Mouse (Mus musculus): ENCODE results near the gene Map3k6. TPM values are rescaled to one million over a fixed set of nuclear protein-coding genes. Genes with fewer than 3 reads are reported as not detected.

Gene Map3k6
- polyA plus RNA-seq, 2 experiments from 2014 or later: 0.42 TPM; not detected in 1

DNA sequence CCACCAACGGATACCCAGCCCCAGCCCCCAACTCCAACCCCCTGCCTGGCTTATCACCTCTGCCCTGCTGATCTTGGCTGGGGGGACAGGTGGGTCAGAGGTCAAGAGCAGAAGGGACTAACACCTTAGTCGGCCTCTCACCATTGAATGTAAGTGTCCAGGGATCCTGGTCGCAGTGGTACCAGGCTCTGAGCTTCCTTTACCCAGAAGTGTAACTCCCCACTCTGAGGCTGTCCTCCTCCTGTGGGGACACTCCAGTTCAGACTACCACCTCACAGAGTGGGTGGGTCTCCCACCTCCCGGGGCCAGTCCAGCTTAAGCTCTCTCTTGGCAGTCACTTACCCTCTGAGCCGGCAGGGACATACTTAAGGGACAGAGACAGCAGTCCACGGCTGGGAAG, 14.8 kb downstream of the Map3k6 start:
- no peak for ATAC-seq

DNA sequence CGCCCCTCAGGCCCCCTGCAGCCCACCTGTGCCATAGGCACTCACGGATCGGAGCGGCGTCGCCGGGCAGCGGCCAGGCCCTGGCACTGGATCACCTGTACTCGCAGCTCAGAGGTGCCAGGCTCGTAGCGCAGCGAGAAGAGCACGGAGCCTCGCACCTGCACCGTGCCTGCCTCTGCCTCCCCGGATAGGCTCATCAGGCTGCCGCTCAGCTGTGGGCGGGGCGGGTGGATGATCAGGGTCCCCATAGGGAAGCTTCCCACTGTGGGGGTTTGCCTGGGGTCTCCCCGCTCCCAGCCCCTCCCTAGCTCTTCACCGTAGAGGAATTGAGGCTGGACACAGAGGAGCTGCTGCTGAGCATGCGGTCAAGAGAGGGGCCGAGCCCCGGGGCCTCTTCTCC, 16.2 kb downstream of the Map3k6 start:
- ATAC-seq: no peak

DNA sequence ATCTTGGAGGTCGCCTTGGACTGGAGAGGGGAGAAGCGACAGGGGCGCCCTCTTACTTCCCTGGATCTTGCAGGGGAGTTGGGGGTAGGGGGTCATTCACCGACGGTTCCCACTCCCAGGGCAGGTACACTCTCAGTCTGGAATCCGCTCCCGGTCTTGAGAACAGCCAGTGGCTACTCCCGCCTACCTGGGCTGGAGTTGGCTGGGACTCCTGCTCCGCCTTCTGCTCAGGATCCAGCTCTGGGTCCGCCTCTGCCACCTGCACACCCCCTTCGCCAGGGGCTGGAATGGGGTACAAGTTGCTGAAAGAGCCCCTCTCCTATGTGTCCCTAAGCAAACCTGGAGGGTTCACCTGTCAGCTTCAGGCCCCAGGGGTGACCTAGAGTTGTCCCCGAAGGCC, 16.6 kb downstream of the Map3k6 start:
- no peak for ATAC-seq

DNA sequence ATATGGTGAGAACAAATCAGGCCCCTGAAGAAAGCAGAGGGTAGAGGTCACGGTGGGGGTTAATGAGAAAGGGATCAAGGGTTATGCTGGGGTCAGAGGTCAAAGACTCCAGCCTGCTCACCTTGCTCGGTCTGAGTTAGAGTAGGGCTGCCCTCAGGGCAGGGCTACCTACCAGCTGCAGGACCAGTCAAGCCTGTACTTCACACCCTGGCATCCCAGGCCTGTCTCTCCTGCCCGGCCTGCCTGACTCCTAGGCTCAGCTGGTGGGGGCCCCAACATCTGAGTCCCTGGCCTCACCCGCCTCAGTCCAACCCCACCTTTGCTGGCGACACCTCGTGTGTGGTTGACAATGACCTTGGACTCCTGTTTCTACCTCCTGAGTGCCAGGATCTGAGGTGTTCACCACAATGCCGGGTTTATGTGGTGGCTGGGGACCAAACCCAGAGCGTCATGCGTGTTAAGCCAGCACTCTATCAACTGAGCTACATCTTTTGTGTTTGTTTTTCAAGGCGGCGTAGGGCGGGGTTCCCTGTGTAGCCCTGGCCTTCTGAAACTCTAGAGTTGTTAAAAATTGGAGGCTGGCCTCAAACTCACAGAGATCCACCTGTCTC, 17.3 kb downstream of the Map3k6 start:
- ATAC-seq: no peak

DNA sequence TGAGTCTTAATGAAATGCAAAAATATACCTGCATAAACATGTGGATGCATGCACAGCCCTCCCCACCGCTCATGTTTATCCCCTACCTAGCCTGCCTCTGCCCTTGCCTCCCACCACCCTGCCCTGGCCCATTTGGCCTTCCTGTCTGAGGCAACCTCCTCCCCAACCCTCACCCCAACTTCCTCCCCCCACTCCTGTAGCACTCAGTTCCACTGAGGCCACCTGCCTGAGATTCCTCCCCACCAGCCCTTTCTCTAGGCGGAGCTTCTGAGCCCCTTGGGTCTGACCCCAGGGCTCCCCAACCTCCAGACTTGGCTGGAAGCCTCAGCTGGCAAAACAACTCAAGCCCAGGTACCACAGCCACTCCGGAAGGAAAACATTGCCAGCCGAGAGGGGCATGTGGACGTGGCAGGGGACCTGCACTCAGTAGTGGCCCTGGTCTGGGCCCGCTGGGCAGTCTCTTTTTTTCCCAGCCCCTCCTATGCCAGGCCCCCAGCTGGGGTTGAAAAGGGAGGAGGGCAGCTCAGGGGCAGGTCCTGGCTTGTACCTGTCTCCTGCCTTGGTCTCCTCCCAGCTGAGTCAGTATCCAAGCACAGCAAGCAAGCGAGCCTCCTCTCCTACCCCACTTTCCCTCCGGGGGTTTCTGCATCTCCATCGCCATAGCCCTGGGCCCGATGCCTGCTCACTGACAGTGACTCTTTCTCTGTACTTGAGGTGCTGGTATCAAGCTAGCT, 21.2 kb downstream of the Map3k6 start:
- ATAC-seq: peak; percentile 71

DNA sequence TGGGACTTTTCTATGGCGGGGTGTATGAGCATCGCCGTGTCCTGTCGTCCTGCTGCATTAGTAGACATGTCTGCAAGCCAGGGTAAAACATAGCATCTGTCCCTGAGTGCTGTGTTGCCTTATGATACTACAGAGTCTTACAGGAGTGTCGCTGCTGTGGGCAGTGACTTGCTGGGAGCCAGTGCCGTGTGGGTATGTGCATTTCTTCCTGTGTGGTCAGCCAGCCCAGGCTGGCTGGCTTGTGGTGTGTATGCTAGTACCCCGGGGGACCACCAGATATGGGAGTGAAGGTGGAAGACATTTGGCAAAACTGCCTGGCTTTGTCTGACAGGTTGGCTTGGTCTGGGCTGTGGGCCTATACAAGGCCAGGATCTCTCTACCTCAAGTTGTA, 21.8 kb downstream of the Map3k6 start:
- ATAC-seq: no peak

DNA sequence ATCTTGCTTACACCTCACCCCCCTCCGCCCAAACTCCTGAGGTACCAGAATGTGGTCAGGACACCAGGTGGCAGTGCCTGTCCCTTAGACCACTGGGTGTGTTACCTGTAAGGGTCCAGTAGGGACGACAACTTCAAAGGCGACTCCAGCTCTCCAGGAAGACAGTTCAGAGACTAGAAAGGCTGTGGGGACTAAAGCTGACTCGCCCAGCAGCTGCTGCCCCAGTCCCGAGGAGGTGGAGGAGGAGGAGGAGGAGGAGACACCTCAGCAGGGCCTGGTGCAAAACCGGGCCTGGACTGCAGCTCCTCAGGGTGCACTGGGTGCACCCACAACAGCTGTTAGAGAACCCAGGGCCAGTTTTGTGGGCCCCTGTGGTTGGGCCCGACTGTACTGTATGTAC, 22.3 kb downstream of the Map3k6 start, which contains the start of gene Sytl1:
Sytl1 (minus strand) TSS at position 232 of the 400 bp plus-strand sequence.
- peak; percentile 58 for ATAC-seq

DNA sequence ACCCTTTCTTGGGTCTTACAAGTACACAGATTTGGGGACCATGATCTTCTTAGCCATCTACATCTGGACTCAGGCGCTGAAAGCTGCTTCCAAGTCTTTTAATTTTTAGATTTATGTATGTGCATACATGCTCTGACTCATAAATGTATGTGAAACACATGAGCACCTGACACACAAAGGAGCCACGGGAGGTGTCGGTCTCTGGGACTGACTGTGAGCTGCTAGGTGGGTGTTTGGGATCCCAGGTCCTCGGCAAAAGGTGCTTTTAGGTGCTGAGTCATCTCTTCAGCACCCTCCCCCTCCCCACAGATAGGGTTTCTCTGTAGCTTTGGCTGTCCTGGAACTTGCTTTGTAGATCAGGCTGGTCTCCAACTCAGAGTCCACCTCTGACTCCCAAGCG, 23.1 kb downstream of the Map3k6 start:
- ATAC-seq: no peak

DNA sequence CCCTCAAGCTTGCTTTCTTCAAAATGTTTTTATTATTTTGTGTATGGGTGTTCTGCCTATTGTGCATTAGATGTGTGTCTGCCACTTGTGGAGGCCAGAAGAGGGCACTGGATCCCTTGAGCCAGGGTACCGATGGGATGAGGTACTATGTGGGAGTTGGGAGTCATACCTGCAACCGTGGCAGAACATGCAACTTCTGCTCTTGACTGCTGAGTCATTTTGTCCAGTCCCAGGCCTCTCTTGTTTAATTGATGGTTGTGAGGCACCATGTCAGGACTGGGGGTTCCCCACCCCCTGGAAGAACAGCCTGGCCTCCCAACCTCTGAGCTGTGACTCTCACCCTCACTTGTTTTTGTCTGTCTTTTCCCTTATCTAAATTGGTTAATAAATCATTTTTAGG, 23.9 kb downstream of the Map3k6 start:
- ATAC-seq: no peak

DNA sequence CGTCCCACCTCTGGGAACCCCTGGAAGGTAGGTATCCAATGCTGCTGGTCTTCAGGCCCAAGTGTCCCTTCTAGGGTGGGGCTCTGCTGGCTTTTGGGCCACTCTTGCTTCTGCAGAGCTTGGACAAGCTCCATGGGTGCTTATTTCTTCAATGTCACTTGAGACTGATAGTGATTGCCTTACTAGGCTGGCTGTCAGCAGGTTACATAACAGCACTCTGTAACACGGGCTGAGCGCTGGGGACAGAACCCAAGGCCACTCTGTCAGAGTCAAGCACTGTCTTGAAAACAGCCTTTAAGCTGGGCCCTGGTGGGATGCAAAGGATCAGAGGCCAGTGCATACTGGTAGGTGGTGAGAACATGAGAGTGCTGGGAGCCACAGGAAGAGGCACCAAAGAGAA, 24.7 kb downstream of the Map3k6 start:
- no peak for ATAC-seq

DNA sequence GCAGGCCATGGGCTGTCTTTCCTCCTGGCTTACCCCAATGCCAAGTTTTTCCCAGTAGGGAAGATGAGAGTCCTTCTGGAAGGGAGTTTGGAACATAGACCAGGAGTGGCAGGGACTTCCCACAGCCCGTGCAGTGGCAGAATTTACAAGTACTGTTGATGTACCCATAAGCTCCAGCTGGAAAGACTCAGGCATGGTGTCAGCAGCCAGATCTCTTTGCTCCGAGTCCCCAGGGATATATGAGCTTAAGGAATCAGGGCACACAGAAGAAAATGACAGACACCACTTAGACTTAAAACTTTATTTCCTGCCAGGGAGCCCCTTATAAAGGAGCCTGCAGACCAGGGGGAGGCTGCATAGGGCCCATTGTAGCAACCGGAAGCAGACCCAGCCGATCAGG, 25.1 kb downstream of the Map3k6 start:
- no peak for ATAC-seq

DNA sequence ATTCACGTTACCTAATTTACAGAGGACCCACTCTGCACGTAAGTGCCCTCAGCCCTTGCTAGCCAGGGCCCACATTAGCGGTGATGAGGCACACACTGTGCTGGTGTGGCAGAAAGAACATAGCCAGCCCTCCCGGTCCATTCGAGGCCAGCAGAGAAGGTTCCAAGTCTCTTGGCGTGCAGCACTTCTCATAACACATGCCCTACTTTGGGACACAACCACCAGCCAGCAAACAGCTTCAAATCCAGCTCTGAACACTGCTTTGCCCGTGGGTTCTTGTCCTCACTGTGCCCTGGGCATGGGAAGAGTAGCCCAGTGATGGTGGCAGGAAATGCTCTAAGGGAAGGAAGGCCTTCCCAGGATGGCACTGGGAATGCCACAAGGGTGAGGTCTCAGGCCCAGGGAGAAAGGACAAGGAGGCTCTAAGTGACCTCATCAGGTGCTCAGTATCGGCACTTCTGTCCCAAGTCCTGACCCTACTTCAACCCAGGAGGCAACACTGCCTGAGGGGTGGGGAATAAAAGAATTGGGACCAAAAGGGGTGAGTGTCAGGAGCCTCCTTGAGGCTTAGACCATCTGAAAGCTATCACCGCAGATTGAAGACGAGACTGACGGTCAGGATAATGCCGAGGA, 25.7 kb downstream of the Map3k6 start:
- no peak for ATAC-seq

DNA sequence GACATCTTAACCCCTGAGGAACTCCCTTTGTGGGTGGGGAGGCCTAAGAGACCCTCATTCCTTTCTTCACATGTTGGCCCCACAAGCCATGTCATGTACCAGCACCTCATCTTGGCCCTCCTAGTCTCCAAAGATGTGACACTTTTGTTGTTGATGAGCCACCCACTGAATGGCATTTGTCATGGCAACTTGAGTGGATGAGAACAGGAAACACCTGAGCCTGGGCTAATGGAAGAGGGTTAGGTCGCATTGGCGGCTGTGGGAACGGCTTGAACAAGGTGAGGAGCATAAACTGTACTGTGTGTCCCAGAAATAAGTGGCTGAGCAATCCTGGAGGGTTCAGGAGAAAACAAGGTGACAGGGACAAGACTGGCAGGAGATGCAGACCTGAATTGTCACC, 28.3 kb downstream of the Map3k6 start:
- ATAC-seq: no peak

DNA sequence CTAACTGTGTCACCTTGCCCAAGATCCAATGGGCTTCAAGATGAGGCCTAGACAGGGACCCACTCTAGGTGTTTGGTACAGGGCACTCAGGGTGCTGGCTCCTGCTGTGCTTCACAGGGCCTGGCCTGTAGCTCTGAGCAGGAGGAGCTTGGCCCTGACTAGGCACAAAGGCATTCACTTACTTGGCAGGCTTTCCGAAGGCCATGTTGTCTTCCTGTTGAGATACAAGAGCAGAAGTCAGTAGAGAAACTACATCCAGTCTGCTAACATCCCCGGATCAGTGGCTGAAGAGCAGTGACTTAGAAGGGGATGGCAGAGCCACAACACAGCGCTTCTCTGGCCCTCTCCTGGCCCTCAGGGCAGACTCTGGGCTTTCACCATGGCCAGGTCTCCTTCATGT, 29.0 kb downstream of the Map3k6 start:
- ATAC-seq: no peak

DNA sequence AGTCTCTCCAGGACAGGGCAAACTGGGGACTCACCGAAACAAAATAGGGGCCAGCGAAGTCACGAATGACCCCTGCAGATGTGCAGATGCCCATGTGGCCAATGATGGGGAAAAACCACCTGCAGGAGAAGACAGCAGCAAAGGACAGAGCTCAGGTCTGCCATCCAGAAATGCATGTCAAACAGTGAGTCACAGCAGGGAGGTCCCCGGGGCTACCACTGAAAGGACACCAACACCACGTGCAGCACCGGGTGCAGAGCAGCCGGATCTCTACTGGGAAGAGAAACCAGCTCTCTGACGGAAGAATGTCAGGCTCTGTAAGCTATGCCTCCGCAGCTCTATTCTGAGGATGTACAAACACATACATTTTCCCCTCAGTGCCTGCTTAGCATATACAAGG, 30.3 kb downstream of the Map3k6 start:
- ATAC-seq: no peak

DNA sequence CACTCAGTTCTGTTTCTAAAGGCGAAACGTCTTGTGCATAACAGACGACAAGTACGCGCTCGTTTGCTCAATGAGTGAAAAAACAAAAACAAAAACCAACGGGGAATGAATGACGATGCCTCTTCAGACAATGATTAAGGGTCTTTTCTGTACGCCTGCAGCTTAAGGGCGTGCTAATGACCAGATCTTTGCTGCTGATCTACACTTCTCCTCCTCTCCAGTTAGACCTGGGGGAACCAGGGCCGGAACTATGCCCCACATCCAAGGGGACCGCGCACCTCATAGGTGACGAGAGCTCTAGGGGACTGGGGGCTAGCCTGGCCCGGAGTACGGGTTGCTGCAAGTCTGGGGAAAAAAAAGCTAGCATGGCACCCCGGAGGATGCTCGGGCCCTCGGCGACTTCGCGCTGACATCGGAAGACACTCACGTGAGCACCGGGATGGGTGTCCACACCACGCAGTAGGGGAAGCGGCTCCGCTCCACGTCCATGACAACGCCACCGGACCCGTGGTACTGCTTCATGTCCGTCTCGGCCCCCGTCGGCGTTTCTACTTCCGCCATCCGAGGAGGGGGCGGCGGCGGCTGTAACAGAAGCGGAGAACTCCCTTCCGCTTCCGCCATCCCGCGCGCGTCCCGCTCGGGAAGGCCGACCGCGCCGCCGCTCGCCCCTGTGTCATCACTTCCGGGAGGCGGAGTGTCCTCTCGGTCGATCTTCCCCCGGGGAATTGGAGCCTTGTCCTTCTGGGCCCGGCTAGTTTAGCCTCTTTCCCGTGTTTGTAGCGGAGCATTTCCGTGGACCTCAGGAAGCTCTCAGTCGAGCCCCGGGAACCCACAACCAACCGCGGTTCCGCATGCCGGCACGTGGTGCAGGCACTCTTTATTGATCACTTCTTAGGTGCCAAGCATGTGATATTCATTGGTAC, 36.7 kb downstream of the Map3k6 start, which contains the start of gene Tmem222:
Tmem222 (minus strand) TSS at position 689 of the 923 bp plus-strand sequence.
- ATAC-seq: peak; percentile 85

DNA sequence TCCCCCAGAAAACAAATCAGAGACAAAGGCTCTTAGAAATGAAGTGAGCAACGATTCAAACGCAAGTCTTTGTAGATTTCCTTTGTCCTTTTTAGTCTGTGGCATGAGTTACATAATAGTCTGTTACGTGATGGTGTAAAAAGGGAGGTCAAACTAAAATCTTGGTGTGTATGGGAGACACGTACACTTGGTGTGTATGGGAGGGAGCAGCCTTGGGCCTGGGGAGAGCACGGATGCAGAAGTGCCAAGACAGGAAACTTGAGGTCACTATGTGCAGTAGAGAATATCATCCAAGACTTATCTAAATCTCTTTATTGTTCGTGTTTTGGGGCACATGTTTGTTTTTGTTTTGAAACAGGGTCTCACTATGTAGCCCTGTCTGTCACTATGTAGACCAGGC, 37.4 kb downstream of the Map3k6 start:
- peak; percentile 8 for ATAC-seq

DNA sequence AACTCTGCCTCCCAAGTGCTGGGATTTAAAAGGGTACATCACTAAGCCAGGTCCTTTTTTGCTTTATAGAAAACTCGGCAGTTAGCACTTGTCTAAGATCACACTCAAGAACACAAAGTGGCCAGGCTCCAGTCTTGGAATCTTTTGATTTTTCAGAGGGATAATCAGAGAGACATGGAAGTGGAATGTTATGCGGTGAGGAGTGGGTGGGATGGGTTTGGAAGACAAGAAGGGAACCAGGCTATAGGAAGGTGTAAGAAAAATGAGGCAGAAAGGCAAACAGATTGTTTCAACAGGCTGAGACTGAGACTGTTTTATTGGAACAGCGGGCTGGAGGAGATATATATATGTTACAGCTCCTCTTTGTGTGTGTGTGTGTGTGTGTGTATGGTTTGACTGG, 37.9 kb downstream of the Map3k6 start:
- no peak for ATAC-seq

DNA sequence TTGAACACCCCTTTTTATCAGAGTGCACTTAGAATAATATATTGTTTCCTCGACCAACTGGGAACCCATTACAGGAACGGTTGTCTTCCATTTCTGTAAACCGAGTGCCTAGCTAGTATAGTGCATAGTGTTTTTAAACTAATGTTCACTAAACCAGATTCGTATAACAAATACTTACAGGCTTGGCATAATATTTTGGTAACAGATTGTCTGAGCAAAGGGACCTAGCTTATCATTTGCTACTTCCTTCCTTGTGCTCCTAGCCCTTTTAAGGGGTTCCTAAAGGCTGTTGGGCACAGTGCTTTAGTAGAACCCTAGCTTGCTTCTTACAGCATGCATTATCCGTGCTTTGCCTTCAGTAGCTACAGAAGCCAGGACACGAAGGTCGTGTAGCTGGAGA, 40.9 kb downstream of the Map3k6 start:
- ATAC-seq: no peak

DNA sequence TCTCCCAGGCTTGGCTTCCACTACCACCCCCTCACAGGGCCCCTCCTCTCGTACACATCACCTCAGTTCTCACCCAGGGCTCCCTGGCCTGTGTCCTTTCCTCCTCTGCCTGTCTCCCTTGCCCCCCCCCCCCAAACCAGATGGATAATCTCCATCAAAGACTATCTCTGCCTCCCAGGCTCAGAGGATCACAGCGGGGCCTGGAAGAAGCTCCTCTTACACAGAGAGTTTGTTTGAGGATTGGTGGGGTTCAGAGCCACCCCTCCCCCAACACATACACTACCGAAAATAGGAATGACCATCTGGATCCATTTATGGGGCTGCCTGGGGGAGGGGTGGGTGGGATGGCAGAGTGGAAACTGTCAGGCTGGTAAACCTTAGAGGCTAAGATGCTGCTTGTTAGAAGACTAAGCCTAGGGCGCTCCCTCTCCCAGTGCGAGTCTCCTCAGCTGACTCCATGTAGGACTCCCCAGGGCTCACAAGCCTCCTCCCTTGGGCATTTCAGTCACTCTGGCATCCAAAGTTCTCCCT, 41.4 kb downstream of the Map3k6 start:
- ATAC-seq: no peak

DNA sequence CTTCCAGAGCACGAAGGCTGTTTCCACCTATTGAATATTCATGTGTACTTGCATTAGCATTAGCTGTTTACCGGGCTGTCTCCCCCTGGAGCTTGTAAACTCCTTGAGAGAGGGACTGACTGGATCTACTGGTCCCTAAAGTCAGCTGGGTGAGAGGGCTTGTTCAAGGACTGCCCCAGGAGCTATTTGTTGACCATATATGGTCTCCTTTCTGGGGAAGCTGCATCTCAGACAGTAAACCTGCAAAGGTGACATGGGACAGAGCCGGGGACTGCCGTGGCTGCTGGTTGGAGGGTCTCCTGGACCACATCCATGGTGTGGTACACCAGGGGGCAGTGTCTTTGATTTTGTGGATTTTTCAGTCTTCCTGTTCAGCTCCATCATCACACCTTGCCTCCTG, 42.0 kb downstream of the Map3k6 start:
- ATAC-seq: no peak

DNA sequence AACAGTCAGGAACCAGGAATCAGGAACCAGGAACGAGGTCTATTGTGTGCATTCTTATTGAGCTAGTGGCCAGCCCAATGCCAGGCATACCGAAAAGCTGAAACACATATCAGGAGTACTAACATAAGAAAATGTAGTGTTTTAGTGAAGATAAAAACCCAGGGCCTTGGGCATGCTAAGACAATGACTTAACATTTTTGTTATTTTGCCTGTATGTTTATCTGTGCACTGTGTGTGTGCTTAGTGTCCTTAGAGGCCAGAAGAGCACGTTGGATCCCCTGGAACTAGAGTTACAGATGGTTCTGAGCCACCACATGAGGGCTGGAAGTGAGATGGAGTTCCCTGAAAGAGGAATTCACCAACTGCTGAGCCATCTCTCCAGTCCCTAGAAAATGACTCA, 44.7 kb downstream of the Map3k6 start:
- ATAC-seq: no peak

DNA sequence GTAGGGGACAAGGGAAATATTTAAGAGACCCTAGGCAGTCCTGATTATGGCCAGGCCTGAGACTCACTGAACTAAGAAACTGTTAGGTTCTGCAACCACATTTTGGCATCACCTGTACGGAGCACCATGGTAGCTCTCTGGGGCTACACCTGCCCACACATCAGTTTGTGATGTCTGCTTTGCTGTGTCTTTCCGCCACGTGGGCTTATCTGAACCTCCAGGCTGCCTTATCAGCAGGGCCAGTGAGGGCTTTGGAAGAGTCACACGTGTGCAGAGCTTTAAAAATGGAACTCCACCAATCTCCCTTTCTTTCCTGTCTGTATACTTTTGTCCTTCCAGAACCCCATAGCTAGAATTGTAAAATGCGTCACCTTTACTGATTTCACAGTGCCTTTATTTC, 45.3 kb downstream of the Map3k6 start:
- ATAC-seq: no peak

Data from activated CD4-positive, CD25-positive, alpha-beta regulatory T cell, adult 4 months (primary cell).